Mouse (Mus musculus) lung, adult 2 months (tissue): ENCODE data around the gene Slc6a16.

Experiments used
- CTCF ChIP-seq: fragments of 200-500 bp; IDR thresholded peaks from 2 replicates; pipeline ENCODE4 v1.5.1; 2011; ENCODE audit warnings: mild to moderate bottlenecking, low read length, control low read depth; ENCODE audit not compliant: insufficient read depth
- POLR2A ChIP-seq: fragments of 200-500 bp; IDR thresholded peaks from 2 replicates; pipeline ENCODE4 v1.6.1; 2011; ENCODE audit warnings: low read depth, mild to moderate bottlenecking, control low read depth, low read length, borderline replicate concordance; ENCODE audit errors: extremely low read depth

DNA sequence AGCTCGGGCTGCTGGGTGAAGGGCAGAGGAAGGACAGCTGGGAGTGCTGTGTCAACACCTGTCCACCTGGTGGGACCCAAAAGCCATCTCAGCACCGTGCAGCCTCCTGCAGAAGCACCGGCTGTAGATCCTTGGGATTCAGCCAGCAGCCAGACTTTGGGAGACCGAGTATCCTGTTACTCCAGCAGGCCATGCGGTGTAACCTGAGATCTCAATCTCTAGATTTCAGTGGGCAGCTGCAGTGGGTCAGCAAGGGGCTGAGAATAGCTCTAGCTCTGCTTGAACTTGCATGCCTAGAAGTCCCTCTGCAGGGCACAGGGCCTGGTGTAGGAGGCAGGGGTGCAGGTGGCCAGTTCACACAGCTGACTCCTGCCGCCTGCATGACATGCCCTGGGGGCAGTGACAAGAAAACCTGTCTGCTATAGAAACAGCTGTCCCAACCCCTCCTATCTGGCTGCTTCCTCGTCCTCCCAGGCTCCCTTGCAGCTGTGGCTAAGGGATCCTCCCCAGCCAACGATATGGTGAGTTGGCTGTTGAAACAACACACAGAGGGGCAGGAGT is 49.0 kb upstream of the Slc6a16 start:
- TF ChIP-seq CTCF (no peak), POLR2A (no peak)
